Mouse (Mus musculus): ENCODE results near the gene Kcnd2. TPM values are rescaled to one million over a fixed set of nuclear protein-coding genes. Genes with fewer than 3 reads are reported as not detected.

The Kcnd2 gene
- polyA plus RNA-seq, 1 experiment from 2014 or later, result 0.68 TPM

DNA sequence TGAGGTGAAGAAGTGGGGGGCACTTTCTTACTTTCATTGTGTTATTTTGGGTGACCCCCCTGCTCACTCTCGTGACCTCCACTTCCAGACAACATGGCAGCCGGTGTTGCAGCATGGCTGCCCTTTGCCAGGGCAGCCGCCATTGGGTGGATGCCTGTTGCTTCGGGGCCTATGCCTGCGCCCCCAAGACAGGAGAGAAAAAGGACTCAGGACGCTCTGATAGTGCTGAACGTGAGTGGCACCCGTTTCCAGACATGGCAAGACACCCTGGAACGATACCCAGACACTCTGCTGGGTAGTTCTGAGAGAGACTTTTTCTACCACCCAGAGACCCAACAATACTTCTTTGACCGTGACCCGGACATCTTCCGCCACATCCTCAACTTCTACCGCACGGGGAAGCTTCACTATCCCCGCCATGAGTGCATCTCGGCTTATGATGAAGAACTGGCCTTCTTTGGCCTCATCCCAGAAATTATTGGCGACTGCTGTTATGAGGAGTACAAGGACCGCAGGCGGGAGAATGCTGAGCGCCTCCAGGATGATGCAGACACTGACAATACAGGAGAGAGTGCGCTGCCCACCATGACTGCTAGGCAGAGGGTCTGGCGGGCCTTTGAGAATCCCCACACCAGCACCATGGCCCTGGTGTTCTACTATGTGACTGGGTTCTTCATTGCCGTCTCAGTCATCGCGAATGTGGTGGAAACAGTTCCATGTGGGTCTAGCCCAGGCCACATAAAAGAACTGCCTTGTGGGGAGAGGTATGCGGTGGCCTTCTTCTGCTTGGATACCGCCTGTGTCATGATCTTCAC is 1.1 kb downstream of the Kcnd2 start:
- peaks cover 26% of the 10 kb centered on the region; the same call in 1 of the 2 replicates for H3K27me3 ChIP-seq (replicated peaks; ENCODE audit: control insufficient read depth, insufficient read depth, low read length)
- no peak for TF ChIP-seq CTCF (IDR thresholded peaks at IDR 0.05; ENCODE audit: low read depth)
- no peaks in the 10 kb centered on the region for H3K36me3 ChIP-seq (ENCODE audit: control insufficient read depth, insufficient read depth)
- ATAC-seq, result no peak
- 90% methylated on average over 27 of the region's 27 CpGs for WGBS
- H3K4me1 ChIP-seq (replicated peaks; ENCODE audit: control insufficient read depth, insufficient read depth, low read length), result no peaks in the 10 kb centered on the region; the same call in 1 of the 2 replicates
- no peaks in the 10 kb centered on the region for H3K9me3 ChIP-seq (ENCODE audit: control insufficient read depth)
- no peak overlapping the region for H3K9ac ChIP-seq (ENCODE audit: low read depth, low read length)
- no peak overlapping the region for H3K27ac ChIP-seq (ENCODE audit: low read depth, low read length)
- H3K4me3 ChIP-seq (ENCODE audit: low read depth, low read length), result no peak overlapping the region
- no peak overlapping the region for H3K4me2 ChIP-seq (replicated peaks; ENCODE audit: low read depth)

DNA sequence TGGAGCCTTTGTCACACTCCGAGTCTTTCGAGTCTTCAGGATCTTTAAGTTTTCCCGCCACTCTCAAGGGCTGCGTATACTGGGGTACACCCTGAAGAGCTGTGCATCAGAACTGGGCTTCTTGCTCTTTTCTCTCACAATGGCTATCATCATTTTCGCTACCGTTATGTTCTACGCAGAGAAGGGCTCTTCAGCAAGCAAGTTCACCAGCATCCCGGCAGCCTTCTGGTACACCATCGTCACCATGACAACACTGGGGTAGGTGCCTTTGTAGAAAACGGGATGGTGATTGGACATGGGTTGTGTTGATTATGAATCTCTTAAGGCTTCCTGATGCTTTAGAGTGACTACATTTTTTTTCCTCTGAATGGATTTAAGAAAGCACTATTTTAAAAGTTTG is 1.9 kb downstream of the Kcnd2 start:
- TF ChIP-seq CTCF (IDR thresholded peaks at IDR 0.05; ENCODE audit: low read depth), result no peak
- Histone ChIP-seq H3K4me2 (replicated peaks; ENCODE audit: low read depth) (no peak overlapping the region), H3K9me3 (ENCODE audit: control insufficient read depth) (no peaks in the 10 kb centered on the region), H3K27me3 (replicated peaks; ENCODE audit: control insufficient read depth, insufficient read depth, low read length) (peaks cover 26% of the 10 kb centered on the region; the same call in 1 of the 2 replicates), H3K4me3 (ENCODE audit: low read depth, low read length) (no peak overlapping the region), H3K9ac (ENCODE audit: low read depth, low read length) (no peak overlapping the region), H3K36me3 (ENCODE audit: control insufficient read depth, insufficient read depth) (no peaks in the 10 kb centered on the region), H3K4me1 (replicated peaks; ENCODE audit: control insufficient read depth, insufficient read depth, low read length) (no peaks in the 10 kb centered on the region; the same call in 1 of the 2 replicates), H3K27ac (ENCODE audit: low read depth, low read length) (no peak overlapping the region)
- WGBS, result 92% methylated on average over 10 of the region's 10 CpGs
- ATAC-seq, result no peak

DNA sequence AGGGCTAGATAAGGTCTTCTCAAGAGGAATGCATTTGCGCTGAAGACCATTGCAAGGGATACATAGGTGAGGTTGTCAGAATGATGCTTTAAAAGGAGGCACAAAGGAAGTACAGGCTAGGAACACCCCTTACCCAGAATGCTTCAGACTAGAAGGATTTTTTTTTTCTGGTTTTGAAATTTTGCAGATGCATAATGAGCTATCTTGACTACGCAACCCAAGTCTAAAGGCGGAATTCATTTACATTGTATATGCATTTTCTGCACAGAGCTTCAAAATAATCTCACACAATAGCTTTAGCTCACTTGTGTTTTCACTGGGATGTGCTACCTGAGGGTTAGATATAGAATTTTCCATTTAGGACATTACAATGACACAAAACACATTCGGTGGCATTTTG is 10.8 kb downstream of the Kcnd2 start:
- ATAC-seq, result no peak
- WGBS, result 89% methylated on average over 4 of the region's 4 CpGs
- TF ChIP-seq CTCF (IDR thresholded peaks at IDR 0.05; ENCODE audit: low read depth), result no peak

DNA sequence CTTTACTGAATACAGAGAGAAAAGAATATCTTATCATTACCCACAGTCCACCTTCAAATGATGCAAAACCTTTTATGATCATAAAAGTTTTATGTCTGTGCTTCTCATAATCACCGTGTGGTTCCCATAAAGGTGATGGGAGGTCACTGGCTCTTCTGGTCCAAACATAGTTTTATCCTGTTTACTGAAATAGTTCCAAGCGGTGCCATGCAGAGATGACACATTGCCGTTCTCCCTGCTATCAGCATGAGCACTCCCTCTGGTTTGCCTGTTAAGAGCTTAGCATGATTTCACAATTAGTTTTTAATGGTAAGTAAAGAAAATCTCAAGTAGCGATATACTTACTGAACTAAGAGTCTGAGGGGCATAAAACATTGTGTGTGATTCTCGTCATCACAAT is 43.7 kb downstream of the Kcnd2 start:
- TF ChIP-seq CTCF (IDR thresholded peaks at IDR 0.05; ENCODE audit: low read depth), result no peak
- H3K27me3 ChIP-seq (replicated peaks; ENCODE audit: control insufficient read depth, insufficient read depth, low read length), result no peaks in the 10 kb centered on the region
- H3K4me3 ChIP-seq (ENCODE audit: low read depth, low read length), result no peak overlapping the region
- WGBS, result 63% methylated on average over 5 of the region's 5 CpGs
- no peak overlapping the region for H3K9ac ChIP-seq (ENCODE audit: low read depth, low read length)
- no peak overlapping the region for H3K4me2 ChIP-seq (replicated peaks; ENCODE audit: low read depth)
- H3K4me1 ChIP-seq (replicated peaks; ENCODE audit: control insufficient read depth, insufficient read depth, low read length), result no peaks in the 10 kb centered on the region
- no peaks in the 10 kb centered on the region for H3K9me3 ChIP-seq (ENCODE audit: control insufficient read depth)
- no peak overlapping the region for H3K27ac ChIP-seq (ENCODE audit: low read depth, low read length)
- ATAC-seq, result no peak
- H3K36me3 ChIP-seq (ENCODE audit: control insufficient read depth, insufficient read depth), result no peaks in the 10 kb centered on the region

More for the DNA sequence above, 10.8 kb downstream of the Kcnd2 start:
- Histone ChIP-seq H3K4me2 (replicated peaks; ENCODE audit: low read depth) (no peak overlapping the region), H3K27ac (ENCODE audit: low read depth, low read length) (no peak overlapping the region), H3K9me3 (ENCODE audit: control insufficient read depth) (no peaks in the 10 kb centered on the region), H3K27me3 (replicated peaks; ENCODE audit: control insufficient read depth, insufficient read depth, low read length) (no peaks in the 10 kb centered on the region), H3K4me1 (replicated peaks; ENCODE audit: control insufficient read depth, insufficient read depth, low read length) (no peaks in the 10 kb centered on the region), H3K4me3 (ENCODE audit: low read depth, low read length) (no peak overlapping the region), H3K36me3 (ENCODE audit: control insufficient read depth, insufficient read depth) (no peaks in the 10 kb centered on the region), H3K9ac (ENCODE audit: low read depth, low read length) (no peak overlapping the region)

DNA sequence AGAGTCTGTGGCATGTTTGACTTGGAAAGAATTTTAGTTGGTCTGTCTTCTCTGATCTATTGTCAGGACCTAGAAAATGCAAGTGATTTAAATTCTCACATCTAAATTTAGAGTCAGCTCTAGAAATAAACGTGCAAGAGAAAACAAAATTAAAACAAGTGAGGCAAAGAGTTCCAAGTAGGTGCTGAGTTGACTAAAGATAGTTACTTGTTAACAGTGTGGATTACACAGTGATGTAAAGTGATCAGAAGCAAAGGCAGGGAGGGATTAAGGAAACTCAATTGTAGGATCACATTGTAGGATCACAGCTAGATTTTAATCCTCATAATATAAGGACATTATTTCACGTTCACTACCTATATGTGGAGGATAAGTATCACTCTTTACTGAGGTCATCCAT is 52.6 kb downstream of the Kcnd2 start:
- Histone ChIP-seq H3K27ac (ENCODE audit: low read depth, low read length) (no peak overlapping the region), H3K4me1 (replicated peaks; ENCODE audit: control insufficient read depth, insufficient read depth, low read length) (no peaks in the 10 kb centered on the region), H3K4me2 (replicated peaks; ENCODE audit: low read depth) (no peak overlapping the region), H3K27me3 (replicated peaks; ENCODE audit: control insufficient read depth, insufficient read depth, low read length) (no peaks in the 10 kb centered on the region), H3K36me3 (ENCODE audit: control insufficient read depth, insufficient read depth) (no peaks in the 10 kb centered on the region), H3K9ac (ENCODE audit: low read depth, low read length) (no peak overlapping the region), H3K4me3 (ENCODE audit: low read depth, low read length) (no peak overlapping the region), H3K9me3 (ENCODE audit: control insufficient read depth) (no peaks in the 10 kb centered on the region)
- no peak for ATAC-seq
- WGBS, result 56% methylated on average over 2 of the region's 2 CpGs
- no peak for TF ChIP-seq CTCF (IDR thresholded peaks at IDR 0.05; ENCODE audit: low read depth)

DNA sequence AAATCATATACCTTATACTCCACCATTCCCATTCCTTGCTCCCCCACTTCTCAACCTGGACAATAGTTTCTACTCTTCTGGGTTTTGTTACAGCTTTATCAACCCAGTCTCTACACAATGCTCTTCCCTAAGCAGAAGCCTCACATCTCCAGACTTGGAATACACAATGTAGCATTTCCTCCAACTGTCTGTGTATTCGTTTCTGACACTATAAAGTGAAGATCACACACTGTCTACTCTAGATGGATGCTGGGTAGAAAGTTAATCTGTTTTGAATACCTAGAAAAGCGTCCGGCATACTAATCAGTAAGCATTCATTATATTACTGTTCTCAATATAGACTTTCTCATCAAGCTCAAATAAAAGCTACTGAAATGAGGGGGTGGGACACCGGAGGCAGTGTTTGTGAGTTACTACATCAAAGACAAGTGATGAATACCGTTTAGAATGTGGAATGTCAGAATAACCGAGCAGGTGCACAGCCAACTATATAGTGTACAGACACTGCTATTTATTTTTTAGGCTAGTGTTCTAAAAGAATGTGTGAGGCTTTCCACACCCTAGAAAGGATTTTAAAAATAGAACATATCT is 62.1 kb downstream of the Kcnd2 start:
- Histone ChIP-seq H3K9me3 (ENCODE audit: control insufficient read depth) (no peaks in the 10 kb centered on the region), H3K36me3 (ENCODE audit: control insufficient read depth, insufficient read depth) (no peaks in the 10 kb centered on the region), H3K27ac (ENCODE audit: low read depth, low read length) (no peak overlapping the region), H3K4me2 (replicated peaks; ENCODE audit: low read depth) (no peak overlapping the region), H3K27me3 (replicated peaks; ENCODE audit: control insufficient read depth, insufficient read depth, low read length) (no peaks in the 10 kb centered on the region), H3K4me3 (ENCODE audit: low read depth, low read length) (no peak overlapping the region), H3K9ac (ENCODE audit: low read depth, low read length) (no peak overlapping the region), H3K4me1 (replicated peaks; ENCODE audit: control insufficient read depth, insufficient read depth, low read length) (no peaks in the 10 kb centered on the region)
- no peak for TF ChIP-seq CTCF (IDR thresholded peaks at IDR 0.05; ENCODE audit: low read depth)
- no peak for ATAC-seq
- WGBS, result 76% methylated on average over 6 of the region's 6 CpGs
